Mouse (Mus musculus): ENCODE results near the gene Btf3. TPM values are rescaled to one million over a fixed set of nuclear protein-coding genes. Genes with fewer than 3 reads are reported as not detected.

Btf3 gene
- polyA plus RNA-seq, 1 experiment from 2014 or later: 584 TPM

GRCm38 (mm10) chr13:98298833-98299758 lies 17.7 kb downstream of the Btf3 start:
- peak; percentile 84 for ATAC-seq
- no peak overlapping the region for H3K9ac ChIP-seq (replicated peaks)
- 50% methylated on average over 21 of the region's 21 CpGs for WGBS

GRCm38 (mm10) chr13:98297883-98298482 lies 18.8 kb downstream of the Btf3 start:
- no peak for ATAC-seq

More at GRCm38 (mm10) chr13:98298833-98299758, 17.7 kb downstream of the Btf3 start:
- H3K27me3 ChIP-seq: no peaks in the 10 kb centered on the region
- peak overlapping the region; percentile 9; the same call in 1 of the 2 replicates for H3K4me3 ChIP-seq (replicated peaks)
- no peaks in the 10 kb centered on the region for H3K36me3 ChIP-seq
- H3K4me1 ChIP-seq (replicated peaks): no peaks in the 10 kb centered on the region
- peak overlapping the region; percentile 51; the same call in 1 of the 2 replicates for H3K27ac ChIP-seq
- no peaks in the 10 kb centered on the region for H3K9me3 ChIP-seq
- H3K4me2 ChIP-seq (replicated peaks): peak overlapping the region; percentile 36

GRCm38 (mm10) chr13:98296072-98296471 lies 20.7 kb downstream of the Btf3 start:
- no peak overlapping the region for H3K9ac ChIP-seq (replicated peaks)
- H3K9me3 ChIP-seq: no peaks in the 10 kb centered on the region
- H3K4me2 ChIP-seq (replicated peaks): no peak overlapping the region
- no peaks in the 10 kb centered on the region for H3K27me3 ChIP-seq
- H3K4me1 ChIP-seq (replicated peaks): no peaks in the 10 kb centered on the region
- ATAC-seq: no peak
- no peak overlapping the region for H3K27ac ChIP-seq
- 51% methylated on average over 5 of the region's 5 CpGs for WGBS
- H3K4me3 ChIP-seq (replicated peaks): no peak overlapping the region
- no peaks in the 10 kb centered on the region for H3K36me3 ChIP-seq

More at GRCm38 (mm10) chr13:98297883-98298482, 18.8 kb downstream of the Btf3 start:
- H3K4me2 ChIP-seq (replicated peaks): no peak overlapping the region
- no peak overlapping the region for H3K9ac ChIP-seq (replicated peaks)
- H3K4me1 ChIP-seq (replicated peaks): no peaks in the 10 kb centered on the region
- WGBS: 93% methylated on average over 6 of the region's 6 CpGs
- no peak overlapping the region for H3K4me3 ChIP-seq (replicated peaks)
- no peaks in the 10 kb centered on the region for H3K36me3 ChIP-seq
- H3K27ac ChIP-seq: no peak overlapping the region
- H3K27me3 ChIP-seq: no peaks in the 10 kb centered on the region
- H3K9me3 ChIP-seq: no peaks in the 10 kb centered on the region

- no peaks in the 10 kb centered on the region for H3K36me3 ChIP-seq
- H3K27me3 ChIP-seq: 0 out of 2 replicates have a peak, but pooled peaks cover 3% of the 10 kb centered on the region
- H3K4me3 ChIP-seq (replicated peaks): no peak overlapping the region
- no peak overlapping the region for H3K27ac ChIP-seq
- H3K9me3 ChIP-seq: no peaks in the 10 kb centered on the region
- 85% methylated on average over 8 of the region's 8 CpGs for WGBS
- ATAC-seq: no peak
- H3K9ac ChIP-seq (replicated peaks): no peak overlapping the region
- H3K4me1 ChIP-seq (replicated peaks): no peaks in the 10 kb centered on the region
- no peak overlapping the region for H3K4me2 ChIP-seq (replicated peaks)
These were observed 25.1 kb downstream of the Btf3 start for GRCm38 (mm10) chr13:98291712-98292111.

GRCm38 (mm10) chr13:98290719-98291118 lies 26.1 kb downstream of the Btf3 start:
- no peak overlapping the region for H3K9ac ChIP-seq (replicated peaks)
- no peaks in the 10 kb centered on the region for H3K9me3 ChIP-seq
- ATAC-seq: no peak
- H3K4me1 ChIP-seq (replicated peaks): no peaks in the 10 kb centered on the region
- H3K27me3 ChIP-seq: 0 out of 2 replicates have a peak, but pooled peaks cover 3% of the 10 kb centered on the region
- no peak overlapping the region for H3K27ac ChIP-seq
- H3K4me2 ChIP-seq (replicated peaks): no peak overlapping the region
- H3K4me3 ChIP-seq (replicated peaks): no peak overlapping the region
- no peaks in the 10 kb centered on the region for H3K36me3 ChIP-seq
- 45% methylated on average over 2 of the region's 2 CpGs for WGBS

GRCm38 (mm10) chr13:98280990-98281650 lies 35.7 kb downstream of the Btf3 start:
- no peak overlapping the region for H3K4me3 ChIP-seq (replicated peaks)
- no peaks in the 10 kb centered on the region for H3K4me1 ChIP-seq (replicated peaks)
- peaks cover 2% of the 10 kb centered on the region; the same call in 1 of the 2 replicates for H3K36me3 ChIP-seq
- no peaks in the 10 kb centered on the region for H3K27me3 ChIP-seq
- H3K27ac ChIP-seq: no peak overlapping the region
- no peak for ATAC-seq
- WGBS: 85% methylated on average over 12 of the region's 12 CpGs
- H3K9me3 ChIP-seq: no peaks in the 10 kb centered on the region
- no peak overlapping the region for H3K4me2 ChIP-seq (replicated peaks)
- no peak overlapping the region for H3K9ac ChIP-seq (replicated peaks)

GRCm38 (mm10) chr13:98279686-98280085 lies 37.1 kb downstream of the Btf3 start, which contains the start of gene Gm21976:
Gene Gm21976 (plus strand): TSS chr13:98279887.
- Histone ChIP-seq H3K4me1 (replicated peaks) (no peaks in the 10 kb centered on the region), H3K9me3 (no peaks in the 10 kb centered on the region), H3K36me3 (peaks cover 16% of the 10 kb centered on the region), H3K27ac (no peak within 1 kb of the TSS), H3K9ac (replicated peaks) (no peak within 1 kb of the TSS), H3K27me3 (no peaks in the 10 kb centered on the region), H3K4me2 (replicated peaks) (no peak within 1 kb of the TSS), H3K4me3 (replicated peaks) (no peak within 1 kb of the TSS)
- no peak for ATAC-seq
- WGBS: 82% methylated on average over 5 of the region's 5 CpGs

- Histone ChIP-seq H3K27ac (no peak overlapping the region), H3K4me3 (replicated peaks) (no peak overlapping the region), H3K36me3 (peaks cover 36% of the 10 kb centered on the region), H3K27me3 (no peaks in the 10 kb centered on the region), H3K4me2 (replicated peaks) (no peak overlapping the region), H3K9ac (replicated peaks) (no peak overlapping the region), H3K4me1 (replicated peaks) (no peaks in the 10 kb centered on the region), H3K9me3 (no peaks in the 10 kb centered on the region)
- WGBS: 92% methylated on average over 2 of the region's 2 CpGs
- ATAC-seq: no peak
These were observed 39.3 kb downstream of the Btf3 start for GRCm38 (mm10) chr13:98277501-98277900.

GRCm38 (mm10) chr13:98276253-98276652 lies 40.6 kb downstream of the Btf3 start:
- no peak for ATAC-seq
- H3K4me1 ChIP-seq (replicated peaks): no peaks in the 10 kb centered on the region
- no peak overlapping the region for H3K9ac ChIP-seq (replicated peaks)
- H3K4me2 ChIP-seq (replicated peaks): no peak overlapping the region
- WGBS: 93% methylated on average over 7 of the region's 7 CpGs
- peaks cover 49% of the 10 kb centered on the region for H3K36me3 ChIP-seq
- no peaks in the 10 kb centered on the region for H3K27me3 ChIP-seq
- no peak overlapping the region for H3K4me3 ChIP-seq (replicated peaks)
- no peak overlapping the region for H3K27ac ChIP-seq
- no peaks in the 10 kb centered on the region for H3K9me3 ChIP-seq

GRCm38 (mm10) chr13:98275646-98276045 lies 41.2 kb downstream of the Btf3 start:
- H3K27ac ChIP-seq: no peak overlapping the region
- ATAC-seq: no peak
- no peaks in the 10 kb centered on the region for H3K9me3 ChIP-seq
- no peak overlapping the region for H3K4me2 ChIP-seq (replicated peaks)
- no peaks in the 10 kb centered on the region for H3K4me1 ChIP-seq (replicated peaks)
- H3K9ac ChIP-seq (replicated peaks): no peak overlapping the region
- H3K36me3 ChIP-seq: peaks cover 55% of the 10 kb centered on the region
- H3K27me3 ChIP-seq: no peaks in the 10 kb centered on the region
- 87% methylated on average over 4 of the region's 4 CpGs for WGBS
- no peak overlapping the region for H3K4me3 ChIP-seq (replicated peaks)

GRCm38 (mm10) chr13:98274023-98274422 lies 42.8 kb downstream of the Btf3 start:
- H3K9me3 ChIP-seq: no peaks in the 10 kb centered on the region
- no peak for ATAC-seq
- no peaks in the 10 kb centered on the region for H3K4me1 ChIP-seq (replicated peaks)
- no peak overlapping the region for H3K4me3 ChIP-seq (replicated peaks)
- H3K27me3 ChIP-seq: no peaks in the 10 kb centered on the region
- H3K27ac ChIP-seq: no peak overlapping the region
- H3K36me3 ChIP-seq: peaks cover 68% of the 10 kb centered on the region
- 92% methylated on average over 9 of the region's 9 CpGs for whole genome bisulfite sequencing
- no peak overlapping the region for H3K4me2 ChIP-seq (replicated peaks)
- no peak overlapping the region for H3K9ac ChIP-seq (replicated peaks)

GRCm38 (mm10) chr13:98264111-98264510 lies 52.7 kb downstream of the Btf3 start:
- Histone ChIP-seq H3K4me2 (replicated peaks) (peak overlapping the region; percentile 77), H3K9me3 (no peaks in the 10 kb centered on the region), H3K27ac (no peak overlapping the region), H3K4me1 (replicated peaks) (peaks cover 22% of the 10 kb centered on the region), H3K9ac (replicated peaks) (peak overlapping the region; percentile 88), H3K4me3 (replicated peaks) (peak overlapping the region; percentile 78), H3K27me3 (no peaks in the 10 kb centered on the region), H3K36me3 (peaks cover 25% of the 10 kb centered on the region)
- no peak for ATAC-seq
- WGBS: 27% methylated on average over 5 of the region's 5 CpGs
